Mouse (Mus musculus): ENCODE measurements around the gene Capsl.

Gene Capsl

GRCm38 (mm10) chr15:9435534-9436180 lies at the start of gene Capsl:
Gene Capsl, plus strand, starts transcription at chr15:9436028.
- ATAC-seq (ENCODE audit: insufficient number of reproducible peaks, low FRiP score, low TSS enrichment), result no peak

GRCm38 (mm10) chr15:9409475-9409874 lies 26.4 kb upstream of the Capsl start:
- ATAC-seq (ENCODE audit: insufficient number of reproducible peaks, low FRiP score, low TSS enrichment), result no peak

GRCm38 (mm10) chr15:9421163-9421562 lies 14.7 kb upstream of the Capsl start:
- ATAC-seq (ENCODE audit: insufficient number of reproducible peaks, low FRiP score, low TSS enrichment), result no peak

- no peak for ATAC-seq (ENCODE audit: insufficient number of reproducible peaks, low FRiP score, low TSS enrichment)
Observed at GRCm38 (mm10) chr15:9427849-9428248, 8.0 kb upstream of the Capsl start.

GRCm38 (mm10) chr15:9429843-9430242 lies 6.0 kb upstream of the Capsl start:
- no peak for ATAC-seq (ENCODE audit: insufficient number of reproducible peaks, low FRiP score, low TSS enrichment)

GRCm38 (mm10) chr15:9451999-9452398 lies 16.2 kb downstream of the Capsl start:
- ATAC-seq (ENCODE audit: insufficient number of reproducible peaks, low FRiP score, low TSS enrichment), result no peak

- ATAC-seq (ENCODE audit: insufficient number of reproducible peaks, low FRiP score, low TSS enrichment), result no peak
Observed at GRCm38 (mm10) chr15:9452842-9453241, 17.0 kb downstream of the Capsl start.

GRCm38 (mm10) chr15:9454198-9454597 lies 18.4 kb downstream of the Capsl start:
- ATAC-seq (ENCODE audit: insufficient number of reproducible peaks, low FRiP score, low TSS enrichment), result no peak

GRCm38 (mm10) chr15:9455241-9455640 lies 19.4 kb downstream of the Capsl start:
- peak; percentile 29; the same call in 1 of the 2 replicates for ATAC-seq (ENCODE audit: insufficient number of reproducible peaks, low FRiP score, low TSS enrichment)

GRCm38 (mm10) chr15:9463521-9464027 lies 27.7 kb downstream of the Capsl start:
- ATAC-seq (ENCODE audit: insufficient number of reproducible peaks, low FRiP score, low TSS enrichment), result peak; percentile 46; the same call in 1 of the 2 replicates

GRCm38 (mm10) chr15:9464039-9464438 lies 28.2 kb downstream of the Capsl start:
- no peak for ATAC-seq (ENCODE audit: insufficient number of reproducible peaks, low FRiP score, low TSS enrichment)

- peak; percentile 81 for ATAC-seq (ENCODE audit: insufficient number of reproducible peaks, low FRiP score, low TSS enrichment)
Observed at GRCm38 (mm10) chr15:9471053-9471685, 35.3 kb downstream of the Capsl start.

- ATAC-seq (ENCODE audit: insufficient number of reproducible peaks, low FRiP score, low TSS enrichment), result no peak
Observed at GRCm38 (mm10) chr15:9472167-9472566, 36.3 kb downstream of the Capsl start.

- no peak for ATAC-seq (ENCODE audit: insufficient number of reproducible peaks, low FRiP score, low TSS enrichment)
Observed at GRCm38 (mm10) chr15:9472618-9473017, 36.8 kb downstream of the Capsl start.

GRCm38 (mm10) chr15:9473188-9473587 lies 37.4 kb downstream of the Capsl start:
- ATAC-seq (ENCODE audit: insufficient number of reproducible peaks, low FRiP score, low TSS enrichment), result no peak

- ATAC-seq (ENCODE audit: insufficient number of reproducible peaks, low FRiP score, low TSS enrichment), result no peak; the same call in 1 of the 2 replicates
Observed at GRCm38 (mm10) chr15:9489417-9490118, 53.7 kb downstream of the Capsl start.

- no peak for ATAC-seq (ENCODE audit: insufficient number of reproducible peaks, low FRiP score, low TSS enrichment)
Observed at GRCm38 (mm10) chr15:9492077-9492476, 56.2 kb downstream of the Capsl start.
